Mouse (Mus musculus) embryonic facial prominence, embryonic 11.5 days (tissue): ENCODE measurements around the gene Nudt11. TPM values are rescaled to one million over a fixed set of nuclear protein-coding genes. Genes with fewer than 3 reads are reported as not detected.
"Not testable (repeated sequence)": the region's sequence is repeated elsewhere in the genome, so short reads cannot be mapped to it uniquely, and the experiment has no call there.

Source experiments
- ATAC-seq: fragments of 200-750 bp; cut with Nextera tagmentation; replicated peaks from 2 replicates; pipeline ENCODE4 v1.8.0; 2017; ENCODE audit warnings: low read depth; ENCODE audit not compliant: insufficient number of reproducible peaks, low FRiP score, low TSS enrichment
- DNase-seq: peaks from one replicate; pipeline ENCODE4 v3.0.0-alpha.2; 2015; ENCODE audit warnings: low spot score
- H3K27ac ChIP-seq: fragments of 300-500 bp; sonication (generic); replicated peaks from 2 replicates; pipeline ENCODE4 v1.5.1; 2014; ENCODE audit warnings: mild to moderate bottlenecking, low read depth, low read length, control low read depth
- H3K27me3 ChIP-seq: fragments of 300-500 bp; sonication (generic); 2 replicates; pipeline ENCODE4 v1.6.1; 2014; ENCODE audit warnings: mild to moderate bottlenecking, low read length, moderate library complexity, mixed read lengths; ENCODE audit not compliant: control insufficient read depth, insufficient read depth
- H3K36me3 ChIP-seq: fragments of 300-500 bp; sonication (generic); replicated peaks from 2 replicates; pipeline ENCODE4 v1.6.1; 2014; ENCODE audit warnings: low read depth, mild to moderate bottlenecking, low read length, moderate library complexity, mixed read lengths; ENCODE audit not compliant: control insufficient read depth, insufficient read depth
- H3K4me1 ChIP-seq: fragments of 300-500 bp; sonication (generic); 2 replicates; pipeline ENCODE4 v1.6.1; 2014; ENCODE audit warnings: low read length, mixed read lengths; ENCODE audit not compliant: control insufficient read depth, insufficient read depth
- H3K4me2 ChIP-seq: fragments of 300-500 bp; sonication (generic); 2 replicates; pipeline ENCODE4 v1.6.1; 2014; ENCODE audit warnings: low read depth, mild to moderate bottlenecking, control low read depth, low read length, moderate library complexity
- H3K4me3 ChIP-seq: fragments of 300-500 bp; sonication (generic); 2 replicates; pipeline ENCODE4 v1.5.1; 2014; ENCODE audit warnings: low read depth, low read length, control low read depth
- H3K9ac ChIP-seq: fragments of 300-500 bp; sonication (generic); replicated peaks from 2 replicates; pipeline ENCODE4 v1.6.1; 2014; ENCODE audit warnings: mild to moderate bottlenecking, control low read depth, low read length
- H3K9me3 ChIP-seq: fragments of 300-500 bp; sonication (generic); replicated peaks from 2 replicates; pipeline ENCODE4 v1.6.1; 2016; ENCODE audit warnings: mild to moderate bottlenecking, low read length, inconsistent platforms, mixed read lengths; ENCODE audit not compliant: control insufficient read depth
- WGBS: fragments of 180-500 bp; shearing (Covaris S2); extraction: QIAGEN DNeasy Blood & Tissue Kit; methylation state at CpG from one replicate; pipeline ENCODE4 v1.1.7; 2014; 5-methylcytosine and 5-hydroxymethylcytosine counted together
- polyA plus RNA-seq: library from polyadenylated mRNA; unstranded; fragments of >200 nt; fragmentation: Nextera tagmentation; extraction: Ambion mirVana; gene quantifications from 2 replicates; pipeline ENCODE4 v1.2.1, GENCODE M21; 2014

Nudt11 gene
- 9.1 and 10.9 TPM in 2 replicates for polyA plus RNA-seq

GRCm38 (mm10) chrX:6047066-6047935 lies at the start of gene Nudt11:
Gene Nudt11 (plus strand): TSS chrX:6047453.
- not testable (repeated sequence) for H3K4me1 ChIP-seq, H3K9ac ChIP-seq, H3K27me3 ChIP-seq, H3K4me3 ChIP-seq, DNase-seq, H3K36me3 ChIP-seq, H3K27ac ChIP-seq, H3K9me3 ChIP-seq
- ATAC-seq: peak; percentile 93
- no CpG with 5 or more reads among the region's 121 CpGs for WGBS
- peak within 1 kb of the TSS; percentile 29 for H3K4me2 ChIP-seq

GRCm38 (mm10) chrX:6047936-6048614 lies 822 bp downstream of the Nudt11 start:
- not testable (repeated sequence) for H3K36me3 ChIP-seq, H3K4me1 ChIP-seq, H3K9ac ChIP-seq, H3K9me3 ChIP-seq, H3K27ac ChIP-seq, DNase-seq, H3K27me3 ChIP-seq
- peak overlapping the region; percentile 21 for H3K4me3 ChIP-seq
- peak overlapping the region; percentile 29 for H3K4me2 ChIP-seq
- 18% methylated on average over 3 of the region's 60 CpGs for WGBS
- peak; percentile 70 for ATAC-seq

- no peak overlapping the region for H3K4me2 ChIP-seq
- H3K4me1 ChIP-seq: no peaks in the 10 kb centered on the region
- H3K9ac ChIP-seq: no peak overlapping the region
- no peak overlapping the region for H3K4me3 ChIP-seq
- H3K27me3 ChIP-seq: no peaks in the 10 kb centered on the region
- DNase-seq (no peak), ATAC-seq (no peak)
- H3K27ac ChIP-seq: no peak overlapping the region
- H3K9me3 ChIP-seq: no peaks in the 10 kb centered on the region
- H3K36me3 ChIP-seq: no peaks in the 10 kb centered on the region
- 95% methylated on average over 1 of the region's 1 CpGs for WGBS
Observed at GRCm38 (mm10) chrX:6061563-6061962, 14.3 kb downstream of the Nudt11 start.

- no peak for ATAC-seq
- Histone ChIP-seq H3K36me3 (no peaks in the 10 kb centered on the region), H3K27me3 (no peaks in the 10 kb centered on the region), H3K4me3 (no peak within 1 kb of the TSS), H3K27ac (no peak within 1 kb of the TSS), H3K9me3 (no peaks in the 10 kb centered on the region; the same call in 1 of the 2 replicates), H3K9ac (no peak within 1 kb of the TSS), H3K4me1 (no peaks in the 10 kb centered on the region), H3K4me2 (no peak within 1 kb of the TSS)
- WGBS: 92% methylated on average over 39 of the region's 39 CpGs
- DNase-seq: no peak
Observed at GRCm38 (mm10) chrX:6082954-6083680, 35.9 kb downstream of the Nudt11 start, which contains the start of gene AU022751. Gene AU022751 (minus strand): TSS chrX:6083419.

- Histone ChIP-seq H3K9me3 (no peaks in the 10 kb centered on the region), H3K27ac (no peak overlapping the region), H3K9ac (no peak overlapping the region), H3K4me3 (no peak overlapping the region; the same call in 1 of the 2 replicates), H3K27me3 (no peaks in the 10 kb centered on the region), H3K4me2 (peak overlapping the region; percentile 36), H3K4me1 (no peaks in the 10 kb centered on the region), H3K36me3 (no peaks in the 10 kb centered on the region)
- no peak for DNase-seq
- 24% methylated on average over 12 of the region's 12 CpGs for WGBS
- no peak for ATAC-seq
Observed at GRCm38 (mm10) chrX:6091547-6091946, 44.3 kb downstream of the Nudt11 start.

DNA sequence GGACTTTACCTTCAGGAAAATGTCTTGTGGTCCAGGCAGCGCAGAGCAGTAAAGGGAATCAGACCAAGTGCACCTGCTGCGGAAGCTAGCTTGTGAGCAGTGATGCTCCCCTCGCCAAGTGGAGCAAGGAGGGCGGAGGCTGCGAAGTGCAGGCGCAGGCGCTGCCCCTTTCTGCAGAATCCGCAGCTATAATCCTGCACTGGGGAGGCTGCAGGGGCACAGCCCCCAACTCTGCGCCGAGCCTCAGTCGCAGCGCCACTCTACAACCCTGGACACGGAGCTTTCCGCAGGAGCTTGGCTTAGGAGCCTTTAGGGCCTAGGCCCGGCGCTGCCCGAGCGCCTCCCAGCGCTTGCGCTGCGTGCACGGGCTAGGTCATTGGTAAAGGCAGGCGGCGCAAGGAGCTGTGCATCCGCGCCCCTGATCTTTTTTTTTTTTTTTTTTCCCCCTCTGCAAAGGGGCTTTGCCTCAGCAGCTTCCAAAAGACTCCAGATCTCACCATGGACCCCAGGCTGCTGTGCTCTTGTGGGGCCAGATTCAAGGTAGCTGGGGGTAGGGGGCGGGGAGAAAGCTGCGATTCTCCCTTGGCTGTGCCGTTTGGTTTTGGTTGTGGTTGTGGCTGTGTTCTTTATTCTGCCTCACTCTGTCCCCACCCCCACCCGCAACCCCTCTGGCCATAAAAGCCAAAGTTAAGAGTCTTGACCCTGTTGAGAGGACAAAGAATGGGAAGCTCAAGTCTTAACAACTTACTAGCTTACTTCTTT lies 44.9 kb downstream of the Nudt11 start:
- ATAC-seq (peak; percentile 85), DNase-seq (peak; percentile 63)
- WGBS: 8% methylated on average over 30 of the region's 30 CpGs
- no peak overlapping the region for H3K27ac ChIP-seq
- no peaks in the 10 kb centered on the region for H3K4me1 ChIP-seq
- no peaks in the 10 kb centered on the region for H3K36me3 ChIP-seq
- H3K27me3 ChIP-seq: no peaks in the 10 kb centered on the region
- H3K4me2 ChIP-seq: peak overlapping the region; percentile 36
- H3K9ac ChIP-seq: peak overlapping the region; percentile 37
- H3K4me3 ChIP-seq: peak overlapping the region; percentile 27
- H3K9me3 ChIP-seq: no peaks in the 10 kb centered on the region
